Mouse (Mus musculus) kidney, embryonic 15.5 days (tissue): ENCODE data around the gene Slc38a7. TPM values are rescaled to one million over a fixed set of nuclear protein-coding genes. Genes with fewer than 3 reads are reported as not detected.
"Not testable (repeated sequence)": the region's sequence is repeated elsewhere in the genome, so short reads cannot be mapped to it uniquely, and the experiment has no call there.

Experiments used
- ATAC-seq: fragments of 200-750 bp; cut with Nextera tagmentation; replicated peaks from 2 replicates; pipeline ENCODE4 v1.8.0; 2017; ENCODE audit warnings: moderate TSS enrichment; ENCODE audit not compliant: low FRiP score
- H3K27ac ChIP-seq: fragments of 300-500 bp; sonication (generic); 2 replicates; pipeline ENCODE4 v1.5.1; 2015; ENCODE audit warnings: mild to moderate bottlenecking, inconsistent platforms
- H3K27me3 ChIP-seq: fragments of 300-500 bp; sonication (generic); 2 replicates; pipeline ENCODE4 v1.6.1; 2015; ENCODE audit warnings: inconsistent platforms
- H3K36me3 ChIP-seq: fragments of 300-500 bp; sonication (generic); 2 replicates; pipeline ENCODE4 v1.6.1; 2015; ENCODE audit warnings: inconsistent platforms
- H3K4me1 ChIP-seq: fragments of 300-500 bp; sonication (generic); 2 replicates; pipeline ENCODE4 v1.6.1; 2015; ENCODE audit warnings: inconsistent platforms
- H3K4me2 ChIP-seq: fragments of 300-500 bp; sonication (generic); 2 replicates; pipeline ENCODE4 v1.6.1; 2015; ENCODE audit warnings: moderate library complexity, mild to moderate bottlenecking, inconsistent platforms
- H3K4me3 ChIP-seq: fragments of 300-500 bp; sonication (generic); replicated peaks from 2 replicates; pipeline ENCODE4 v1.5.1; 2015; ENCODE audit warnings: mild to moderate bottlenecking, inconsistent platforms
- H3K9ac ChIP-seq: fragments of 300-500 bp; sonication (generic); 2 replicates; pipeline ENCODE4 v1.6.1; 2015; ENCODE audit warnings: mild to moderate bottlenecking, inconsistent platforms
- H3K9me3 ChIP-seq: fragments of 300-500 bp; sonication (generic); replicated peaks from 2 replicates; pipeline ENCODE4 v1.6.1; 2016; ENCODE audit warnings: inconsistent platforms
- WGBS: fragments of 180-500 bp; shearing (Covaris S2); methylation state at CpG from one replicate; pipeline ENCODE4 v1.1.7; 2015; ENCODE audit warnings: mixed read lengths; 5-methylcytosine and 5-hydroxymethylcytosine counted together
- polyA plus RNA-seq: library from polyadenylated mRNA; unstranded; fragments of >200 nt; fragmentation: Nextera tagmentation; extraction: Ambion mirVana; gene quantifications from 2 replicates; pipeline ENCODE4 v1.2.1, GENCODE M21; 2015

The Slc38a7 gene
- polyA plus RNA-seq, 1 experiment from 2014 or later = 16.4 TPM

DNA sequence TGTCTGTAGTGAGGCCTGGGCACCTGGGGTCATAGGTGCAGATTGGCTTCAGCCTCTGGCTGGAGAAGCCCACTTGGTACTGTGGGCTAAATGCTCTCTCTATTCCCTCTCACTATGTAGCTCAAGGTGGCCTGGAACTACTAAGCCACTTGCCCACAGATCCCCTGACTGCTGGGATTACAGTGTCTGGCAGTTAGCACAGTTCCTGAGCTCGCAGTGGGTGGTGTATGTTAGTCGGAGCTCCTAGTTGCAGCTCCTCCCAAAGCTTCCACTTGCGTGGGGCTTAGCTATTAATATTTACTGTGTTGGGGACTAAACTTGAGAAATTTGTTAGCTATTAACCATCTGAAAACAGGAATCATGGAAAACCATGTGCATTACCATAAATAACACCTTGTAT is 28.2 kb upstream of the Slc38a7 start:
- H3K27ac ChIP-seq = no peak overlapping the region
- H3K36me3 ChIP-seq = peaks cover 14% of the 10 kb centered on the region
- no peaks in the 10 kb centered on the region for H3K27me3 ChIP-seq
- H3K4me1 ChIP-seq = peaks cover 35% of the 10 kb centered on the region
- H3K4me2 ChIP-seq = no peak overlapping the region
- H3K9me3 ChIP-seq = no peaks in the 10 kb centered on the region
- H3K9ac ChIP-seq = no peak overlapping the region
- no peak overlapping the region for H3K4me3 ChIP-seq
- WGBS = 70% methylated on average over 3 of the region's 3 CpGs
- no peak for ATAC-seq

DNA sequence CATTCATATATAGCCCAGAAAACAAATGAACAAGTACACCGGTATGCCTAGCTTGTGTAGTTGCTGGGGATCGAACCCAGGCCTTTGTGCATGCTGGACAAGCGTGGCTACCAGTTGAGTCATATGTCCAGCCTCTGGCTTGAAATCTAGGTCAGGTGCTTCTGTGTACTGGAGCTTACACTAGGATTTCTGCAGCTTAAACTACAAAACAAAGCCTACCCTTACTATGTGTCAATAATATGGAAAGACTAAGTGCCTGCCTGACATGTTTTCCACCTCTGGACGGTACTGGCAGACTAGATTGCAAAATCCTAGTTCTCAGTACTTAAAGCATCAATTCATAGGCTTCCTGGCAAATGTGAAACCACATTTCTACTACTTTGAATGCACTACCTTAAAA is 26.5 kb upstream of the Slc38a7 start:
- no peak for ATAC-seq
- 91% methylated on average over 4 of the region's 4 CpGs for WGBS
- H3K4me2 ChIP-seq = no peak overlapping the region
- no peak overlapping the region for H3K4me3 ChIP-seq
- no peaks in the 10 kb centered on the region for H3K27me3 ChIP-seq
- H3K9ac ChIP-seq = no peak overlapping the region
- H3K9me3 ChIP-seq = no peaks in the 10 kb centered on the region
- peaks cover 17% of the 10 kb centered on the region for H3K4me1 ChIP-seq
- no peak overlapping the region for H3K27ac ChIP-seq
- peaks cover 30% of the 10 kb centered on the region for H3K36me3 ChIP-seq

DNA sequence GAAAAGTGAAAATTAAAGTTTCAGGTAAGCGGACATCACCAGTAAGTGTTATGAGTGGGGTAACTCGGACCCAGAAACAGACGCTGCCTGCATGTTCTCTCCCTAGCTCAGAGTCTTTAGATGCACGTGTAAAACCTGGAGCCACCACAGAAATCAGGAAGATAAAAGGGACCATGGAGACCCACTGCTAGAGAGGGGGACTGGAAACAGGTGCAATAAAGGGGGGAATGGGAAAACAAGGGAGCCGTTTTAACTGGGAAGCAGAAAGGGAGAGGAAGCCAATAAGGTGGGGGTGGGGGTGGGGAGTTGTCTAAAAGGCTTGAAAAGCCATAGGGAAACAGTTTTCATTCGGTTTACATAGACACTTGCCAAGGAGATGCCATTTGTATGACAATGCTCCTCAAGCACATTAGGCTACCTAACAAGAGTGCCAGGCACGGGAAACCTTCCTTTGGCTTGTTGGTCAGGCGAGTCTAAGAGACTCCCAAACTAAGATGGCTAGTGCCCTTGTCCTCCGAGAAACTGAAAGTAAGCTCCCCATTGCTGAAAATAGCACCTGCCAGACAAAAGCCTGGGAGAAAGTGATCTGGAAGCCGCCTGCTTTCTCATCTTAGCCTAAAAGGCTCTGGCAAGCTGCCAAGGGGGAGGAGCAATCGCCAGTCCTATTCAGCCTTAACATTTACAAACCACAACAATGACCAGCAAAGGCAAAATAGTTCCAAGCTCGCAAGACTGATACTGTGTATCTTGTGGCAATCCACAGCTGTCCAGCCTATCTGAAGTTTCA is 25.0 kb upstream of the Slc38a7 start:
- no peaks in the 10 kb centered on the region for H3K9me3 ChIP-seq
- peak; percentile 34; the same call in 1 of the 2 replicates for ATAC-seq
- 49% methylated on average over 12 of the region's 12 CpGs for WGBS
- H3K4me2 ChIP-seq = peak overlapping the region; percentile 7
- no peak overlapping the region for H3K4me3 ChIP-seq
- peaks cover 45% of the 10 kb centered on the region for H3K36me3 ChIP-seq
- no peaks in the 10 kb centered on the region for H3K27me3 ChIP-seq
- no peak overlapping the region for H3K27ac ChIP-seq
- peaks cover 12% of the 10 kb centered on the region for H3K4me1 ChIP-seq
- H3K9ac ChIP-seq = no peak overlapping the region

DNA sequence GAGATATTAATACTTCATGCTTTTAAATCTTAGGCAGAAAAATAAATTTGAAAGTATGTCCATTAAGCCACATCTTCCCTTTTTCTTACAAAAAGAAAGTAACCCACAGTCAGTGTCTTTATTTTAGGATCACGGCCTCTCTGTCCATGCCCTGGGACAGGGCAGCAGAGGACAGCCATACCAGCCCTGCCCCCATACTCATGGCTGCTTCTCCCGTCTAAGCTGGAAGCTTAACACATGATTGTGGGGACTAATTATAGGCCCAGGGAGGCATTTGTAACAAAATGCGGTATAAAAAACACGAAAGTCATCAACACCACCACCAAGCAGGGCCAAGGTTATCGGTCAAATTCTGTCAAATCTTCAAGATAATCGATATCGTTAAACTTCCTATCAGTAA is 21.9 kb upstream of the Slc38a7 start:
- H3K27ac ChIP-seq = no peak overlapping the region
- WGBS = 91% methylated on average over 7 of the region's 7 CpGs
- no peak overlapping the region for H3K4me2 ChIP-seq
- H3K9me3 ChIP-seq = no peaks in the 10 kb centered on the region
- no peak for ATAC-seq
- peaks cover 76% of the 10 kb centered on the region for H3K36me3 ChIP-seq
- no peaks in the 10 kb centered on the region for H3K27me3 ChIP-seq
- H3K9ac ChIP-seq = no peak overlapping the region
- H3K4me1 ChIP-seq = peaks cover 10% of the 10 kb centered on the region
- H3K4me3 ChIP-seq = no peak overlapping the region

- Histone ChIP-seq H3K9ac (no peak overlapping the region), H3K27me3 (no peaks in the 10 kb centered on the region), H3K4me1 (no peaks in the 10 kb centered on the region), H3K27ac (no peak overlapping the region), H3K4me3 (no peak overlapping the region), H3K36me3 (peaks cover 98% of the 10 kb centered on the region), H3K9me3 (no peaks in the 10 kb centered on the region), H3K4me2 (no peak overlapping the region)
- WGBS = 97% methylated on average over 16 of the region's 16 CpGs
- no peak for ATAC-seq
Measured at GRCm38 (mm10) chr8:95871690-95872089, 18.4 kb upstream of the Slc38a7 start.

- H3K4me2 ChIP-seq, H3K27me3 ChIP-seq, H3K9me3 ChIP-seq, H3K27ac ChIP-seq, ATAC-seq, H3K9ac ChIP-seq, H3K4me1 ChIP-seq, H3K4me3 ChIP-seq: not testable (repeated sequence)
- H3K36me3 ChIP-seq = peaks cover 59% of the 10 kb centered on the region
- WGBS = 97% methylated on average over 18 of the region's 18 CpGs
Measured at GRCm38 (mm10) chr8:95864851-95865250, 11.5 kb upstream of the Slc38a7 start.

GRCm38 (mm10) chr8:95863761-95864440 is 10.6 kb upstream of the Slc38a7 start:
- ATAC-seq, H3K4me3 ChIP-seq, H3K27me3 ChIP-seq, H3K4me1 ChIP-seq, H3K27ac ChIP-seq, H3K4me2 ChIP-seq, H3K9ac ChIP-seq, H3K9me3 ChIP-seq: not testable (repeated sequence)
- peaks cover 50% of the 10 kb centered on the region for H3K36me3 ChIP-seq
- WGBS = 81% methylated on average over 10 of the region's 11 CpGs

DNA sequence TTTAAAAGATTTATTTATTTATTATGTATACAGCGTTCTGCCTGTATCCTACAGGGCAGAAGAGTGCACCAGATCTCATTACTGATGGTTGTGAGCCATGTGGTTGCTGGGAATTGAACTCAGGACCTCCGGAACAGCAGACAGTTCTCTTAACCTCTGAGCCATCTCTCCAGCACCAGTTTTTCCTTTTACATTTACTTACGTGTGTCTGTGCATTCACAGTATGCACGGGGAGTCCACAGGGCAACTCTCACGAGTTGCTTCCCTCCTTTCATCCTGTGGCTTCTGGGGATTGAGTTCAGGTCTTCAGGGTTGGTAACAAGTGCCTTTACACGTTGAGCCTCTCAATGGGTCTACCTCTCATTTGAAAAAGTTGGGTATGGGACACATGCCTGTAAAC is 835 bp upstream of the Slc38a7 start:
- H3K27ac ChIP-seq = no peak overlapping the region
- 87% methylated on average over 6 of the region's 6 CpGs for WGBS
- ATAC-seq = no peak

DNA sequence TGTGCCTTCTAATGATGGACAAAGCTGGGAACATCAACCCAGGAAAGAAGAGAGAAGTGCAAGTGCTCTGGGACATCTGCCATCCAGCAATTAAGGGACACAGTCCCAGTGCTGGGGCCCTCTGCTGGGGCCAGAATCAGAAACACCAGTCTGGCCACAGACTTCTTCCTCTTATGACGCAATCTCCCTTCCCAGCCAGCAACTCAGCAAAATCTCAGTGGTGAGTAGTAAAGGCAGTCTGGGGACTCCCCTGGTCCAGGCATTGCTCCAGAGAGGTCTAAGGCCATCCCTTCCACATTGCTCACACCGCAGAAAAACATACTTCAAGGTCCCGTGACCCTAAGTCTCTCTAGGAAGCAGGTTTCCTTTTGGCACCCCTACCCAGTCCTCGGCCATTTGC is 1.0 kb downstream of the Slc38a7 start:
- Histone ChIP-seq H3K27me3 (no peaks in the 10 kb centered on the region), H3K27ac (no peak overlapping the region), H3K4me1 (peaks cover 10% of the 10 kb centered on the region), H3K36me3 (peaks cover 13% of the 10 kb centered on the region; the same call in 1 of the 2 replicates), H3K4me3 (peak overlapping the region; percentile 68), H3K9ac (peak overlapping the region; percentile 63; the same call in 1 of the 2 replicates), H3K9me3 (no peaks in the 10 kb centered on the region), H3K4me2 (peak overlapping the region; percentile 77)
- ATAC-seq = no peak
- WGBS = 56% methylated on average over 4 of the region's 4 CpGs

More for the DNA sequence above, 835 bp upstream of the Slc38a7 start:
- H3K36me3 ChIP-seq = no peaks in the 10 kb centered on the region
- H3K4me3 ChIP-seq = no peak overlapping the region
- H3K4me2 ChIP-seq = no peak overlapping the region
- no peak overlapping the region for H3K9ac ChIP-seq
- H3K9me3 ChIP-seq = no peaks in the 10 kb centered on the region
- no peaks in the 10 kb centered on the region for H3K27me3 ChIP-seq
- peaks cover 10% of the 10 kb centered on the region for H3K4me1 ChIP-seq

DNA sequence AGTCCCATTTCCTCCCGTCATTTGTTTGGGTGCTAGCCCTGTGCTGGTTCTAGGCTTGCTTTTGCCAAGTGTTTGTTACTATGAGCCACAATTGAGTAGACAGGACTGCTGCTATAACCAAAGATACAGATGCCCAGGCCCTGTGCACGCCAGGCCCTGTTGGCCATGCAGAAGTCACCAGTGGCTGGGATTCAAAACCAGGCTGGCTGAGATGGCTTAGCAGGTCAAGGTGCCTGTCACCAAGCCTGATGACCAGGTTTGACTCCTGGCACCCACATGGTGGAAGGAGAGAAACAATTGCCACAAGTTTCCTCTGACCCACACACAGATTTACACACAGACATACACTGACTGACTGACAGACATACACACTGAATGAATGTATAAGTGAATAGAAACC is 3.0 kb downstream of the Slc38a7 start:
- no peak overlapping the region for H3K4me3 ChIP-seq
- H3K4me2 ChIP-seq = no peak overlapping the region
- H3K9me3 ChIP-seq = no peaks in the 10 kb centered on the region
- peaks cover 10% of the 10 kb centered on the region for H3K4me1 ChIP-seq
- WGBS = 97% methylated on average over 2 of the region's 2 CpGs
- no peaks in the 10 kb centered on the region for H3K27me3 ChIP-seq
- ATAC-seq = no peak
- H3K36me3 ChIP-seq = peaks cover 28% of the 10 kb centered on the region
- H3K9ac ChIP-seq = no peak overlapping the region
- no peak overlapping the region for H3K27ac ChIP-seq

GRCm38 (mm10) chr8:95848734-95849464 is 4.4 kb downstream of the Slc38a7 start:
- Histone ChIP-seq H3K9ac (no peak overlapping the region), H3K36me3 (peaks cover 41% of the 10 kb centered on the region), H3K4me1 (peaks cover 10% of the 10 kb centered on the region), H3K4me3 (no peak overlapping the region), H3K9me3 (no peaks in the 10 kb centered on the region), H3K27me3 (no peaks in the 10 kb centered on the region), H3K27ac (no peak overlapping the region), H3K4me2 (no peak overlapping the region)
- ATAC-seq = no peak
- WGBS = 92% methylated on average over 19 of the region's 19 CpGs

- ATAC-seq = no peak
- Histone ChIP-seq H3K4me1 (peaks cover 10% of the 10 kb centered on the region), H3K36me3 (peaks cover 45% of the 10 kb centered on the region), H3K27ac (no peak overlapping the region), H3K9me3 (no peaks in the 10 kb centered on the region), H3K4me2 (no peak overlapping the region), H3K4me3 (no peak overlapping the region), H3K27me3 (no peaks in the 10 kb centered on the region), H3K9ac (no peak overlapping the region)
- WGBS = 75% methylated on average over 24 of the region's 24 CpGs
Measured at GRCm38 (mm10) chr8:95848061-95848551, 5.2 kb downstream of the Slc38a7 start.
